Mouse (Mus musculus) limb, embryonic 12.5 days (tissue): ENCODE results near the gene Scel. TPM values are rescaled to one million over a fixed set of nuclear protein-coding genes. Genes with fewer than 3 reads are reported as not detected.

Experiments used
- ATAC-seq: fragments of 200-750 bp; cut with Nextera tagmentation; 2 replicates; pipeline ENCODE4 v1.8.0; 2017; ENCODE audit warnings: low read depth, moderate TSS enrichment; ENCODE audit not compliant: insufficient number of reproducible peaks, insufficient read depth, low FRiP score, low TSS enrichment
- H3K27ac ChIP-seq: fragments of 300-500 bp; sonication (generic); 2 replicates; pipeline ENCODE4 v1.5.1; 2016; ENCODE audit warnings: mild to moderate bottlenecking, moderate library complexity
- H3K27me3 ChIP-seq: fragments of 300-500 bp; sonication (generic); 2 replicates; pipeline ENCODE4 v1.6.1; 2016; ENCODE audit warnings: mild to moderate bottlenecking, moderate library complexity
- H3K36me3 ChIP-seq: fragments of 300-500 bp; sonication (generic); 2 replicates; pipeline ENCODE4 v1.6.1; 2016; ENCODE audit warnings: mild to moderate bottlenecking, moderate library complexity
- H3K4me1 ChIP-seq: fragments of 300-500 bp; sonication (generic); replicated peaks from 2 replicates; pipeline ENCODE4 v1.6.1; 2016
- H3K4me2 ChIP-seq: fragments of 300-500 bp; sonication (generic); 2 replicates; pipeline ENCODE4 v1.6.1; 2016; ENCODE audit warnings: mild to moderate bottlenecking, moderate library complexity
- H3K4me3 ChIP-seq: fragments of 300-500 bp; sonication (generic); replicated peaks from 2 replicates; pipeline ENCODE4 v1.5.1; 2016; ENCODE audit warnings: mild to moderate bottlenecking
- H3K9ac ChIP-seq: fragments of 300-500 bp; sonication (generic); replicated peaks from 2 replicates; pipeline ENCODE4 v1.6.1; 2016; ENCODE audit warnings: mild to moderate bottlenecking, moderate library complexity
- H3K9me3 ChIP-seq: fragments of 300-500 bp; sonication (generic); 2 replicates; pipeline ENCODE4 v1.6.1; 2016; ENCODE audit warnings: mild to moderate bottlenecking, moderate library complexity
- WGBS: fragments of 180-500 bp; shearing (Covaris S2); methylation state at CpG from one replicate; pipeline ENCODE4 v1.1.7; 2016; 5-methylcytosine and 5-hydroxymethylcytosine counted together
- polyA plus RNA-seq: library from polyadenylated mRNA; unstranded; fragments of >200 nt; fragmentation: Nextera tagmentation; extraction: Ambion mirVana; gene quantifications from 2 replicates; pipeline ENCODE4 v1.2.1, GENCODE M21; 2016

Scel gene
- polyA plus RNA-seq, 1 experiment from 2014 or later = 0.11 TPM

DNA sequence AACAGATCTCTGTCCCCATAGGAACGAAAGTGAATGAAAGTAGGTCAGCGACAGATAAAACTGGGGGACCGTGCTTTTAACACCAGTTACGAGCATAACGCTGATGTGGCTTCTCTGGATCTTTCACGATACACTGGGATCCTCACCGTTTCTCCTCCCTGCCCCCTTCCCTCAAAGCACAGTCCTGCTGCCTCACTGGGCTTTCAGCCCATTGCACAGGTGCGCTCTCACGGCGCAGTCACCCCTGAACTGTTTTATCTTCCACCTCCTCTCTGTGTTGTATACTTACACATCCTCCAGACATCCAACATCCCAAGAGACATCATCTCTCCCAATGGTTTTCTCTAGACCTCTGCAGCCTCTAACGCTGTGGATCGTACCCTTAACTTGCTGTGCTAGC, 33.1 kb downstream of the Scel start:
- Histone ChIP-seq H3K4me3 (no peak overlapping the region), H3K4me2 (no peak overlapping the region), H3K36me3 (no peaks in the 10 kb centered on the region), H3K4me1 (no peaks in the 10 kb centered on the region), H3K9ac (no peak overlapping the region), H3K9me3 (no peaks in the 10 kb centered on the region), H3K27me3 (no peaks in the 10 kb centered on the region), H3K27ac (no peak overlapping the region)
- no peak for ATAC-seq
- 85% methylated on average over 12 of the region's 12 CpGs for WGBS

DNA sequence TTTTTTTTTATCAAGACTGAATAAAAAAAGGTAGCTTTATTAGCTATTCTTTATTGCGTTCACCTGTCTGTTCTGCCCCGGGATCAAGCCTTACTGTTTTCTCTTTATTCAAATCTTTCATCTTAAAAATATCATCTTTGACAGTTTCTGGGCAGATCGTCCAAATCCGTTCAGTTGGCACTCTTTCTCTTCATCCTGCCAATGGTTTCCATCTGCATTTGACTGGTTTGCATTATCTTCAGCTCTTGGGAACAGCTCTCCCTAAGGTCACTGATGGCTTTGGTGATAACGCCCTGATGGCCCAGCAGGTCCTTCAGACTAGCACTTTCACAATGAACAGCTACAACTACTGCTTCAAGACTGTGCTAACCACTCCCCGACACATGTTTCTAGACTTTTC, 35.1 kb downstream of the Scel start:
- WGBS = 82% methylated on average over 6 of the region's 6 CpGs

DNA sequence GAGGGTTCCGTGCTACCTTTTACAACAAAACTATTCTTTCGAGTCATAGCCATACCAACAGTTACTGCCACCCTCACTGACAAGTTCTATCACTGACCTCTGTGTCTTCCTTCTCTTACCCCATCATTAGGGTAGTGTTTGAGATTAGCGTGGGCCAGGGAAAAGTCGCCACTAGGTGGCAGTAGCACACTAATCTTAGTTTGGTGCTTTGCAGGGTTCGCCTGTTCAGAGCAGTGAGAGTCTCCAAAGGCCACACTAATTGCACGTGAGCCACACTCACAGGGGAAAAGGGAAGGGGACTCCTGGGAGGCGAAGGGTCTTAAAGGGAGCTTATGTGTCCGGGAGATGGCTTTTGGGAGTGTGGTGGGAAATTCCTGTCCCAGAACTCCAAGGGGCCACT, 37.3 kb downstream of the Scel start:
- Histone ChIP-seq H3K4me3 (no peak overlapping the region), H3K36me3 (no peaks in the 10 kb centered on the region), H3K9ac (no peak overlapping the region), H3K27ac (no peak overlapping the region), H3K27me3 (no peaks in the 10 kb centered on the region), H3K4me2 (no peak overlapping the region), H3K9me3 (no peaks in the 10 kb centered on the region), H3K4me1 (no peaks in the 10 kb centered on the region; the same call in 1 of the 2 replicates)
- peak; percentile 17; the same call in 1 of the 2 replicates for ATAC-seq
- 17% methylated on average over 8 of the region's 8 CpGs for WGBS

More for the DNA sequence above, 35.1 kb downstream of the Scel start:
- Histone ChIP-seq H3K4me1 (no peaks in the 10 kb centered on the region; the same call in 1 of the 2 replicates), H3K4me2 (no peak overlapping the region), H3K9ac (no peak overlapping the region), H3K27ac (no peak overlapping the region), H3K4me3 (no peak overlapping the region), H3K9me3 (no peaks in the 10 kb centered on the region), H3K36me3 (no peaks in the 10 kb centered on the region), H3K27me3 (no peaks in the 10 kb centered on the region)
- ATAC-seq = no peak

DNA sequence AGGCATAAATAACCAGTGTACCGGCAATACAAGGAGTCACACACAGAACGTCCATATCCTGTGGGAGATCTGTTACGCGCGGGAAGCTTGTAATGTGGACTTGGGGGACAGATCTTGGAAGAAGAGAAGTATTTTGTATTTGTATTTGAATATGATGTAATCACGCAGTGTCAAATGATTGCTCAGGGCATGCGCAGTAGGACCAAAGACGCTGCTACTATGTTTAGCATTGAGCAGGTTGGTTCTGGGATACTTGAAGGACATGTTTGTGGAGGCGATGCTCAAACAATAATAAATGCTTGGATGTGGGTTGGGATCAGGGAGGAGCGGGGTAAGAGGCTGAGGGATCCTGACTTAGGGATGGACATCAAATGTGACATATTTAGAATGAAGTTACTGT, 37.8 kb downstream of the Scel start:
- WGBS = 76% methylated on average over 10 of the region's 10 CpGs
- H3K36me3 ChIP-seq = no peaks in the 10 kb centered on the region
- ATAC-seq = no peak
- H3K4me3 ChIP-seq = no peak overlapping the region
- no peak overlapping the region for H3K9ac ChIP-seq
- no peaks in the 10 kb centered on the region; the same call in 1 of the 2 replicates for H3K4me1 ChIP-seq
- no peak overlapping the region for H3K4me2 ChIP-seq
- no peaks in the 10 kb centered on the region for H3K27me3 ChIP-seq
- H3K9me3 ChIP-seq = no peaks in the 10 kb centered on the region
- no peak overlapping the region for H3K27ac ChIP-seq

DNA sequence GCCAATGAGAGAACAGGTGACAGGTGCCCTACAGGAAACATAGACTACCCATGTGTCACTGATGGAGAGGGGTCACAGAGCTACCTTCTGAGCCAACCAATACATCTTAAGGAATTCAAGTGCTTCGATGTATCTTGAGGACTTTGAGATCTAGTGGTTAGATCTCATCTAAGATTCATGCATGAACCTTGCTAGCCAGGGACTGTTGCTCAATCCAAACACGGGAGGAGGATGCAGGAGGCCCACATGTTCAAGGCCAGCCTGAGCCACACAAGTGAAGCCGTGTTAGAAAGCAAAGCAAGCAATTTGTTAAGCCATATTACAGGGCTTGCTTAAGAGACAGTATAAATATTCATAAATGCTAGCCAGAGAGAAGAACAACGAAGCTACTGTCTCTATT, 38.8 kb downstream of the Scel start:
- no peaks in the 10 kb centered on the region for H3K27me3 ChIP-seq
- no peaks in the 10 kb centered on the region; the same call in 1 of the 2 replicates for H3K4me1 ChIP-seq
- no peak for ATAC-seq
- H3K27ac ChIP-seq = no peak overlapping the region
- no peak overlapping the region for H3K4me2 ChIP-seq
- WGBS = 78% methylated on average over 4 of the region's 4 CpGs
- no peak overlapping the region for H3K4me3 ChIP-seq
- H3K9ac ChIP-seq = no peak overlapping the region
- H3K36me3 ChIP-seq = no peaks in the 10 kb centered on the region
- H3K9me3 ChIP-seq = no peaks in the 10 kb centered on the region

DNA sequence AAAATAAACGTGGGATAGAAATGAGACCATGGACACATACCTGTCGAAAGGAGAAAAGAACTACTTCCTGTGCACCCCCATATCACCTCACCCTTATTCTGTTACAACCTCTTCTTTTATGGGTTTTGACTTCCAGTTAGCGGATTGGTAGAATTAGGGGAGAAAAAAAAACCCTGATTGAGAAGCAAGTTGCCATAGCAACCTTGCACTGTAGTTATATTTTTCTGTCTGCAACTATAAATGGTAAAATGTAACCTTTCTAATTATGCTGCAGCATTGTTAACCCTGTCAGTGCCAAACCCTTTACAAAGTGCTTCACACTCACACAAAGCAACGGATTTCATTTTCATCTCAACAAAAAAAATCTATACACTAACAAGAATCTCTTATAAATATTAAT, 39.2 kb downstream of the Scel start:
- Histone ChIP-seq H3K9ac (no peak overlapping the region), H3K27ac (no peak overlapping the region), H3K4me2 (no peak overlapping the region), H3K36me3 (no peaks in the 10 kb centered on the region), H3K9me3 (no peaks in the 10 kb centered on the region), H3K4me3 (no peak overlapping the region), H3K27me3 (no peaks in the 10 kb centered on the region), H3K4me1 (no peaks in the 10 kb centered on the region; the same call in 1 of the 2 replicates)
- WGBS = 62% methylated on average over 4 of the region's 4 CpGs
- no peak for ATAC-seq

DNA sequence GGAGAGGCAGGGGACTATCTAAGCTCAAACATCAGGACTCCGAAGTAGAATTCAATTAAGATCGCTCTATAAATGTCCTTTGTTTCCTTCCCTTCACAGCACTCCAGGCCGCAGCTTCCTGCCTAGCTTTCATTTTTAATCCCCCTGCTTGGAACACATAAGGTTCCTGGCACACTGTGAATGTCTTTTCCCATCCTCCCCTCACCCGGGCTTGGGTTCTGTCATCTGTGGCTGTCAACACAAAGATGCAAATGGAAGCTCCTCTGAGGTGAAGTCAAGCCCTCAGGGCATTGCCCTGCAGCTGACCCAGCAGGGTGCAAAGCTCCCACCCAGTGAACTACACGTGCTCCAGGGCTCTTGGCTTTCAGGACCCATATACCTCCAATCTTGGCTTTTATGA, 43.5 kb downstream of the Scel start:
- no peak overlapping the region for H3K4me2 ChIP-seq
- H3K36me3 ChIP-seq = no peaks in the 10 kb centered on the region
- ATAC-seq = no peak
- no peak overlapping the region for H3K27ac ChIP-seq
- no peak overlapping the region for H3K9ac ChIP-seq
- H3K4me3 ChIP-seq = no peak overlapping the region
- H3K27me3 ChIP-seq = no peaks in the 10 kb centered on the region
- H3K4me1 ChIP-seq = no peaks in the 10 kb centered on the region; the same call in 1 of the 2 replicates
- WGBS = 42% methylated on average over 5 of the region's 5 CpGs
- H3K9me3 ChIP-seq = no peaks in the 10 kb centered on the region

DNA sequence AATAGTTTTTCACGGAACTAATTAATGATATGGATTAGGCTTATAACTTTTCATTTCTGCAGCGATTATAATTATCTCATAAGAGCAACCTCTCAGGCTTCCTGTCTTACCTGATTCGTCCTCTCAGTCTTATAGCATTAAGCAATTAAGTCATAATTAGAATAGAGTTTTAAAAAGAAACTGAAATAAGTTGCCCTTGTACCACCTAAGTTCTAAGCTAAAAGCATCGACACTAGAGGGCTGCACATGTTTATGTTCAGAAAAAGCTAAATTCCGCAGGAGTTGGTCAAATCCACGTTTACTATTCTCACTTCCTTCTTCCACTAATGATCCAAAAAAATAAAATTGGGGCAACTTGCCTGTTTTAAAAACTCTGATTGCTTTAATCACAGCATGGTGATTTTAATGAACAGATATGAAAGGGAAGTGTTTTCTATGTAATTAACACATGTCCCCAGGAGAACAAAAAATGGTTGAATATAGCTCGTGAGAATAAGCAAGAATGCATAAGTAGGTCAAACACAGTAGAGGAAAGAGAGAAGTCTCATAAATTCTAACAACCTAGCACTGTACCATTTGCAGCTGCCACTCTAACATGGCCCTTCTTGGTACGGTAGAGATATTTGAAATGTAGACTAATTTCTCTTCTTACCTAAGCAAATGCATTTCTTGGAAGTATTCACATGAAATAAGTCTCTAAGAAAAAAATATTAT, 48.4 kb downstream of the Scel start:
- no peak for ATAC-seq
- H3K27me3 ChIP-seq = no peaks in the 10 kb centered on the region
- 60% methylated on average over 8 of the region's 8 CpGs for WGBS

DNA sequence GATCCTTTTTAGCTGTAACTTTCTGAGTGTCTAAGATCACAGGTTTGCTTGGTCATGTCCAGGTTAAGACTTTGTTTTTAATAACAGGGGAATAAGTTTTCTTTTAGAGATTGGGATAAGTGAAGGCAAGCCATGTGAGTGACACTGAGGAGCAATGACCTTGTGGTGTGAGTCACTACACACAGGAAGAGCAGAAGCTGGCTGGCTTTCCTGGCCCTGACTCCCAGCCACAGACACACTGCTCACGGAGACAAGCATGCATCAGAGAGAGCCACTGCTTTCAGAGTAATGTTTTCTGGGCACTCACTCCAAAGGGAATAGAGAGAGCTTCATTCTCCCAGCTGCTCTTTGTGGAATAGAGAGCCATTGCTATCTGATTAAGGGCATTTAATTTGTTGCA, 54.8 kb downstream of the Scel start:
- no peak overlapping the region for H3K27ac ChIP-seq
- WGBS = 62% methylated on average over 1 of the region's 1 CpGs
- H3K9ac ChIP-seq = no peak overlapping the region
- no peak overlapping the region for H3K4me3 ChIP-seq
- no peaks in the 10 kb centered on the region for H3K4me1 ChIP-seq
- H3K4me2 ChIP-seq = no peak overlapping the region
- ATAC-seq = no peak
- H3K36me3 ChIP-seq = no peaks in the 10 kb centered on the region
- H3K9me3 ChIP-seq = no peaks in the 10 kb centered on the region
- no peaks in the 10 kb centered on the region for H3K27me3 ChIP-seq

More for the DNA sequence above, 48.4 kb downstream of the Scel start:
- Histone ChIP-seq H3K4me2 (no peak overlapping the region), H3K4me1 (no peaks in the 10 kb centered on the region), H3K9me3 (no peaks in the 10 kb centered on the region), H3K4me3 (no peak overlapping the region), H3K36me3 (no peaks in the 10 kb centered on the region), H3K9ac (no peak overlapping the region), H3K27ac (no peak overlapping the region)

DNA sequence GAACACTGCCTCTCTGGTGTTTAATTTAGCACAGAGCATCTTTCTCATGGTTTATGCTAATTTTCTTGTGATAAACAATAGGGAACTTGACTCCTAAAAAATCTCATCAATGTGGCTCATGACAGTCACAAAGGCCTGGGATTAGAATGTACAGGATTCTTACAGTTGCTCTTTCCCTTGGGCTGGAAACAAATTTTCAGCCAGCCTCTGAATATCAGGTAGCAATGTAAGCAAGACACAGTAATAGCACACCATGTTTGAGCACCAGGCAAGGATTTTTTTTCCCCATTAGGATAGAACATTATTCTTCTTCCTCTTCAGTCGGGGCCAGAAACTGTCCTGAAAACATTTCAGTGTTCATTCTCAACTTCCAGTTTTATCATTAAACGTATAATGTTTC, 55.3 kb downstream of the Scel start:
- ATAC-seq = no peak
- Histone ChIP-seq H3K4me3 (no peak overlapping the region), H3K4me2 (no peak overlapping the region), H3K9ac (no peak overlapping the region), H3K27ac (no peak overlapping the region), H3K27me3 (no peaks in the 10 kb centered on the region), H3K36me3 (no peaks in the 10 kb centered on the region), H3K9me3 (no peaks in the 10 kb centered on the region), H3K4me1 (no peaks in the 10 kb centered on the region)
- 83% methylated on average over 2 of the region's 2 CpGs for WGBS

DNA sequence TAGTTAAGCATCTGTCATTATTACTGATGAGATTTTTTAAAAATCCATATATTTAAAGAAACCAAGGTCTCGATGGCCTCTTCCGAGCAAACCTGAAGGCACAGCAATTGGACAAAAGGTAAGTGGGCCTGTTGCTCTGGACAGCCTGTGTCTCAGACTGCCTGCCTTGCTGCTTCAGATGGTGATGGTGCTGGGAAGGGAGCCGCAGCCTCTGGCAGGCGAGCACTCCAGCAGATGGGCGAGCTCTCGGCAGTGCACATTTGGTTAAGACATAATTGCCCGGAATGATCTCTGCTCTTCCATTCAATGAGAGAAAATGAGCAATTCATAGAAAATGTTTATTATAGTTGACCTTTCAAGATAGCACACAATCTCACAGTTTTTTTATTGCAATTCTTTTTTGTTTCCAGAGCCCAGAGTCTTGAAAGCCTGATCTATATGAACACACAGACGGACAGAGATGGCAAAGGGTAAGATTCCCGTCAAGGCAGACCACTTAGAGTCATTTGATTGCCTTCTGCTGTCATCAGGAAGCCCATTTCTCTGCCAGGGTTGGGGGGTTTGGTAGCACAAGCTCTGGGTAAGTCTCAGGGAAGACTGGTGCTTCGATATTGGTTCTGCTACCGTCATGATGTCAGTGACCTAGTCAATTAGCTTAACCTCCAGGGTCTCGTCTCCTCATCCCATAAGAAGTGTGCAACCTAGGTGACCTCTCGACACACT, 58.6 kb downstream of the Scel start:
- H3K27ac ChIP-seq = no peak overlapping the region
- H3K27me3 ChIP-seq = no peaks in the 10 kb centered on the region
- ATAC-seq = no peak
- WGBS = 88% methylated on average over 13 of the region's 13 CpGs
- H3K9ac ChIP-seq = no peak overlapping the region
- no peaks in the 10 kb centered on the region for H3K9me3 ChIP-seq
- H3K4me3 ChIP-seq = no peak overlapping the region
- H3K4me1 ChIP-seq = no peaks in the 10 kb centered on the region
- H3K4me2 ChIP-seq = no peak overlapping the region
- no peaks in the 10 kb centered on the region for H3K36me3 ChIP-seq
